Mouse (Mus musculus) left cerebral cortex, postnatal 10 days (tissue): ENCODE data around the gene Tbx21. TPM values are rescaled to one million over a fixed set of nuclear protein-coding genes. Genes with fewer than 3 reads are reported as not detected.

ENCODE experiments used
- DNase-seq, 2 experiments: peaks; one replicate each; pipeline ENCODE4 v3.0.0; 2021 to 2022; ENCODE audit warnings: low spot score in 2 of 2, mixed read lengths in 1 of 2; ENCODE audit errors: extremely low spot score in 1 of 2
- intact Hi-C: fragments of 180-260 bp; cut with DNase I; formaldehyde crosslinking; loops from one replicate; pipeline ENCODE4 v1.15.1; 2025
- total RNA-seq, 2 experiments: library from RNA; stranded (reverse); gene quantifications; 2 replicates each; pipeline ENCODE4 v1.2.3; 2021

Tbx21 gene
- total RNA-seq, 2 experiments from 2014 or later, result not detected

DNA sequence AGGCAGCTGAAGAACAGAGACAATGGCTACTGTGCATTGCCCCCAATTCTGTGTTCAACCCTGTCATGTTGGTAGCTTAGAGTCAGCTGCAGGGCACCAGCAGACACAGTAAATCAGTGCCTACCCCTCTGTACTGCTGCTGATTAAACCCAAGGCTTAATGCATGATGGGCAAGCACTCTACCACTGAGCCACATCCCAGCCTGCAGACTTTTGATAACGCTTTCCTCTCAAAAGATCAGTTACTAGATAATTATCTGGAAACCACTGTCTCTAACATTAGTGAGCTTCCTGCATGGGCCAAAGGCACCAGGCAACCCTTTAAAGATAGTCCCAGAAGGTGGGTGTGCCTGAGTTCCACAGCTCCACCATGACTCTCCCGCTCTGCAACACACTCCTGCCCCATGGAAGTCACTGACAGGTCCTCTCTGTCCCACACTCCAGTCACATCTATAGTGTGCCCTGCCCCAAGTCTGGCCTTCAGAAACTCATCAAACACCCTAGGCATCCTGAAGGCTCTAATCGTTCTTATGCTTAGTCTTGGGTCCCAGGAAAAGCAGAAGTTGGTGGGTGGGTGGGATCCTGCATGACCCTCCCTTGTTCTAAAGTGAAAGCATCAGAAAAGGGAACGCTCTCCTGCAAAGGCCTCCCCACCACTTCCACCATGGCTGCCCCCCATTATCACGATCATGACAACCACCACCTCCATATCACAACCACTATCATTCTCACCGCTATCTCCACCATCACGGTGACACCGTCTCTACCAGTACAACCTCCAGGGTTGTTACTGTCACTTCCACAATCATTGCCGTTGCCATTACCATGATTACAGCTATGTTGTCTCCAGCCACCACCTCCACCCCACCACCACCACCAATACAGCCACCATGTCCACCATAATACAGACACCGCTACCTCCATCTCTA, 11.7 kb downstream of the Tbx21 start:
- intact Hi-C loops, result no loop called here
- no peak for DNase-seq

DNA sequence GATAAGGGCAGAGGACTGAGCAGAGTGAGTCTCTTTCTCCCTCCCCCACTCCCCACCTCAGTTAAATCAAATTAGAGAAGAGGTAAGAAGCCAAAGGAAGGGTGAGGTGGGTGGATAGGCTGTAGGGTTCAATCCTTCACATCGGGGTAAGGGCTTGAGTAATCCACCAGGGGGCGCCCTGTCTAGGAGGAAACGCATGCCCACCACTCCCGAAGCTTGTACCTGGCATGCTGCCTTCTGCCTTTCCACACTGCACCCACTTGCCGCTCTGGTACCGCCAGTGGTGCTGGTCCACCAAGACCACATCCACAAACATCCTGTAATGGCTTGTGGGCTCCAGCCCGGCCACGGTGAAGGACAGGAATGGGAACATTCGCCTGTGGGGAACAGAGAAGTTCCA, 13.4 kb downstream of the Tbx21 start:
- intact Hi-C loops, result no loop called here
- DNase-seq, result peak in 1 of 2 experiments; percentile 81

DNA sequence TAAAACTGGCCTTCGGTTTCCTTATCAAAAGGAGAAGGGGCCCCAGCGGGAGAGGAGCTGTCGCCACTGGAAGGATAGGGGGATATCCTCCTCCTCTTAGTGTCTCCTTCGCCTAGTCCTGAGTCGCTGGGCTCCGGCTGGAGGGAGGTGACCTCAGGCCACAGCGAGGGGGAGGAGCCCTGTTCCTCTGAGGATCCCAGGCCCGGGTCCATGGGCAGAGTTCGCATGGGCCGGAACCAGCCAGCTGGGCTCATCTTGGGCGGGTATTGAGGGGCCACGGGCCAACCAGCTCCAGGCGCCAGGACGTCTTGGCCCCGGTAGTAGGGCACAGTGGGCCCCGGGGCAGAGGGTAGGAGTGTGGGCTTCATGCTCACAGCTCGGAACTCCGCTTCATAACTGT, 16.3 kb downstream of the Tbx21 start:
- intact Hi-C loops, result no loop called here
- peak in 1 of 2 experiments; percentile 45 for DNase-seq

DNA sequence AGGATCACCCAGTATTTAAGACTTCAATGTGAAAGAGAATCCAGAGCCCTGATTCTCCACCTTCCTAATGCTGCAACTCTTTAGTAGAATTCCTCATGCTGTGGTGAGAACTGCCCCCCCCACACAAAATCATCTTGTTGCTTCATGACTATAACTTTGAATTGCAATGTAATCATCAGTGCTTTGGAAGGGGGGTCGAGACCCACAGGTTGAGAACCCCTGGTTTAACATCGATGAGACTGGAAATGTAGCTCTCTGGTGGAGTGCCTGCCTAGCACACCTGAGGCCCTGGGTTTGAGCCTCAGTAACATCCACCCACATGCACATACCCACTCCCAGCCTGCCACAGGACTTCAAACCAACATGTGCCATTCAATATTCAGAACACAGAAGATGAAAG, 20.5 kb downstream of the Tbx21 start:
- DNase-seq, result no peak

DNA sequence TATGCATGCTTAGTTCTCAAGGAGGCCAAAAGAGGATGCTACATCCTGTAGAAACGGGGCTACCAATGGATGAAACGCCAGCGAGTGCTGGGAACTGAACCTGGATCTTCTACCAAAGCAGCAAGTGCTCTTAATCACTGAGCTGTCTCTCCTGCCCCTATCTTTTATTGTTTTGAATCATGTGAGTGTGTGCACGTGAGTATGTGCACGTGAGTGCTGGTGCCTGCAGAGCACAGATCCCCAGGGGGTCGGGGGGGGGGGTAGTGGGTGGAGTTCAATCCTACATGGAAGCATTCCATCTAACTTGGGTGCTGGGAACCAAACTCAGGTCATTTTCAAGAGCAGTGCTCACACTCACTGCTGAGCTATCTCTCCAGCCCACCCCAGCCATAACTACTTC, 28.8 kb downstream of the Tbx21 start:
- intact Hi-C loops, result no loop called here
- DNase-seq, result no peak

More for the DNA sequence above, 20.5 kb downstream of the Tbx21 start:
- intact Hi-C loops, result no loop called here

DNA sequence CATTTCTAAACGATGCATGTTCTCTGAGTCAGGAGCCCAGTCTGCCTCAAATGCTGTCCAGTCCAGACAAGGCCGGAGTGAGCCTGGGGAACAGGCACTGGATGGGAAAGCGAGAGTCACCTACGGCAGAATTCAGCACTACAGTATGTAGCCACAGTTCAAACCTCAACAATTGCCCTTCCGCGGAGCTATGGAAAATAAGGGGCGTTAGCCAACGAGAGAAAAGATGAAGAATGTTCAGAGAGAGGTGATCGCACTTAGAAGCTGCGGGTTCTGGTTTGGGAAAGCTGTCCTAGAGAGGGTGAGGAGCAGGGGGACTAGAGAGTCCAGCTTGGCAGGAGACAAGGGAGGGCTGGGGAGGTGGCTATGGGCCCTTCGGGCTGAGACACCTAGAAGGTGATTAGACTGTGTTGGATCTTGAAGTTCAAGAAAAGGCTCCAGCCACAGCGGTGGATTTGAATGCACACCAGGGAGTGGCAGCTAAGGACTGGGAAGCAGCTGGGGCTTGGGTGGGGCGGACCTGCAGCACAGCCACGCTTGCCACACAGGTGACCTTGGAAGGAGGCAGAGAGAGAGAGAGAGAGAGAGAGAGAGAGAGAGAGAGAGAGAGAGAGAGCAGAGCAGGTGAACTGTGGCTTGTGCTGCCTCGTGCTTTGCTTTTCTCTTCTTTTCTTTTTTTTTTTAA, 30.2 kb downstream of the Tbx21 start:
- DNase-seq, result no peak
- intact Hi-C loops, result no loop called here

DNA sequence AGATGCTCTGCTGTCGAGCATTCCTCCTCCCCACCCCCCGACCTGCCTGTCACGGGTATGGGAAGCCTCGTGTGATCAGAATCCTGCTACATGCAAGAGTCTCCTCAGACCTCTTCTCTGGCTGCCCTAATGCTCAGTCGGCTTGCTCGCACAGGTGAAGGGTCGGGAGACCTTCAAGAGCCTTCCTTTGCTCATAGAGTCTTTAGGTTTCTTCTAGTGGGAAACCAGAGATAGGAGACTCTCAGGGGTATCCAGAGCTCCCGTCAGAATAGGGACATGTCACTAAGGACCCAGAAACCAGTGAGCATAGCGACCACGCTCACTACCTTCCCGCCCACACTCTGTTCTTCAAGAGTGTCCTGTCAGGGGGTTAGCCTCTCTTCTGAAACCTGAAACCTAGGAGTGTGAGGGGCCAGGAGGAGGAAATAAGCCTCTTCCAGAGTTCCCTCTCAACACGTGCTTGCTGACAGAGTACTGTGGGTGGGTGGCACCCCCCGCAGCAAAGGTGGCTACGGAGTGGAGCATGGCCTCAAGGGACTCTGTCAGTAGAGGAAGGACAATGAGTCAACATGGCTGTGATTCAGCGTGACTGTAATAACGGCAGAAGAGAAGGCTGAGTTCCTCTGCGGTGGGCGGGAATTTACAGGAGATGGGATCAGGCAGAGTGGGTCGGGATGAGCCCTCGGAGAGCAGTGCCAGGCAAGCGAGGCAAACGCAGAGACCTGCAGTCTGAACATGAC, 31.6 kb downstream of the Tbx21 start:
- DNase-seq, result no peak
- intact Hi-C loops, result no loop called here

DNA sequence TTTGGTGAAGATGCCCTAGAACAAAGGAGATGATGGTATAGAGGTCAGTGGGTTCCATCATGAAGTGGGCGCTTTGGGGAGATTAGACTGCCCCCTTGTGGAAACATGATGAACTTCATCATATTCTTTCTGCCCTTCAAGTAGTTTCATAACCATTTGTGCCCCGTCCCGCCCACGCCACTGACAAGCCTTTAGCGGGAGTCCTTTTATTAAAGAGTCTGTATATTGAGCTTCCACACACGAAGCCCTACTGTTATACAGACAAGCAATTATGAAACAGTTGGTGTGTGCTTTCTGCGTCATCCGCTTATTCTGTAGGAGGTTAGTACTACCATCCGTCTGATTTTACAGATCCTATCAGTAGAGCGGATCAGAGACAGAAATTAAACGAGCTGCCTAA, 32.2 kb downstream of the Tbx21 start:
- intact Hi-C loops, result no loop called here
- peak in 1 of 2 experiments; percentile 62 for DNase-seq

- intact Hi-C loops, result no loop called here
- no peak for DNase-seq
Observed at GRCm38 (mm10) chr11:97080291-97080690, 34.8 kb downstream of the Tbx21 start.

GRCm38 (mm10) chr11:97078751-97079150, 36.4 kb downstream of the Tbx21 start:
- no peak for DNase-seq
- intact Hi-C loops, result no loop called here

DNA sequence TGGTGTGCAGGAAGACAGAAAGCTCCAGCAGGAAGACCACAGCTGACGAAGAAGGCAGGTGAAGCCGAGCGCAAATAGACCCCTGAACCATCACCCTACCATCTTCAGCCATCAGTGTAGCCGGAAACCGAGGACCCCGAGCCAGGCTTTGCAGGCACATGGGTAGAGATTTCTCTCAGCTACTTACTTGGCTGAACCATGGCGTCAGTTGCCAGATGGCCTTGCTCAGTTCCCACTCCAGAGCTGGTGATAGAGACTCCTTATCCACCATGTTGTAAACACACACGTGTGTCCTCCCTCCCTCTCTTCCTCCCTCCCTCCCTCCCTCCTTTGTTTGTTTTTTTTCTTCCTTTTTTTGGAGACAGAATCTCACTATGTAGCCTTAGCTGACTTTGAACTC, 40.9 kb downstream of the Tbx21 start:
- no peak for DNase-seq
- intact Hi-C loops, result no loop called here

- intact Hi-C loops, result loop anchor here (2.0 kb wide), 1 partner anchor 74 kb away; no protein-coding TSS in a partner anchor
- DNase-seq, result peak in 1 of 2 experiments; percentile 65
Observed at GRCm38 (mm10) chr11:97072533-97072932, 42.6 kb downstream of the Tbx21 start.

- intact Hi-C loops, result no loop called here
Observed at GRCm38 (mm10) chr11:97071129-97071528, 44.0 kb downstream of the Tbx21 start.

DNA sequence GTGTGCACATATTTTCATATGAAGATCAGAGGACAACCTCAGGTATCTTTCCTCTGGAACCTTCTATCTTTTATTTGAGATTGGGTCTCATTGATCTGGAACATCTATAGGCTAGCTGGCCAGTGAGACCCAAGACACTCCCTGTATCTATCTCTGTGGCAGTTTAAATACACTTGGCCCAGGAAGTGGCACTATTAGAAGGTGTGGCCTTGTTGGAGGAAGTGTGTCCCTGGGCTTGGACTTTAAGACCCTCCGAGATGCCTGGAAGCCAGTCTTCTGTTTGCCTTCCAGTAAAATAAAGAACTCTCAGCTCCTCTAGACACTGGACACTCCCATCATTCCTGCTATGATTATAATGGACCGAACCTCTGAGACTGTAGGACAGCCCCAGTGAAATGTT, 45.4 kb downstream of the Tbx21 start:
- intact Hi-C loops, result no loop called here
- DNase-seq, result no peak

More at GRCm38 (mm10) chr11:97071129-97071528, 44.0 kb downstream of the Tbx21 start:
- no peak for DNase-seq

GRCm38 (mm10) chr11:97069333-97069732, 45.8 kb downstream of the Tbx21 start:
- intact Hi-C loops, result no loop called here

GRCm38 (mm10) chr11:97066656-97067360, 48.3 kb downstream of the Tbx21 start:
- intact Hi-C loops, result no loop called here
- no peak for DNase-seq

More at GRCm38 (mm10) chr11:97069333-97069732, 45.8 kb downstream of the Tbx21 start:
- DNase-seq, result no peak

DNA sequence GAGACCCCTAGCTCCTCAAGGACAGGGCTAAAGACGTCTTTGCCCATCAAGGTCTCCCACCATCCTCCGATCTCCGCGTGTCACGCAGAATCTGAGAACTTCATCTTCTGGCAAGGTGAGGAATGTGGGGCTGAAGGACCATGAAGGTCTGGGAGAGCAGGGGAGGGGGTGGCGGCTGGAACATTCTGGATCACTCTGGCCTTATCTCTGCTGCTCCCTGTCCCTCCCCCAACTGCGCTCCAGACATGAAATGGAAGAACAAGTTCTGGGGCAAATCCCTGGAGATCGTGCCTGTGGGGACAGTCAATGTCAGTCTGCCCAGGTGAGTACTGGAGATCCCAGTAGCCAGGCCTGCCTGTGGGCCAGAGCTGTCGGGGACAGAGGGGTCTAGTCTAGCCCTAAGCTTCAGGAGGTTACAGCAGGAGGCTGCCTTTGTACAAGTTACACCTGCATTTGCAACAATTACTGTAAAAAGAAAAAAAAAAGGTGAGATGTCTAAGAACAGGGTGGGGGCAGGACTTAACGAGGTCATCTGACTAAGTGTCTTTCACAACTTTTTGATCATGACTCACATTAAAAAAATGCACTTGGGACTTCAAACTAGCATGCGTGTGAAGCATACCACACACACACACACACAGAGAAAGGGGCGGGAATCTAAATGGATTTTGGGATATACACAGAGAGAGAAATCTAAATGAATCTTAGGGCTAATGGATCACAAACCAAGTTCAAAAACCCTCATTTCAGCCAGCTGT, 49.4 kb downstream of the Tbx21 start:
- intact Hi-C loops, result no loop called here
- DNase-seq, result no peak

DNA sequence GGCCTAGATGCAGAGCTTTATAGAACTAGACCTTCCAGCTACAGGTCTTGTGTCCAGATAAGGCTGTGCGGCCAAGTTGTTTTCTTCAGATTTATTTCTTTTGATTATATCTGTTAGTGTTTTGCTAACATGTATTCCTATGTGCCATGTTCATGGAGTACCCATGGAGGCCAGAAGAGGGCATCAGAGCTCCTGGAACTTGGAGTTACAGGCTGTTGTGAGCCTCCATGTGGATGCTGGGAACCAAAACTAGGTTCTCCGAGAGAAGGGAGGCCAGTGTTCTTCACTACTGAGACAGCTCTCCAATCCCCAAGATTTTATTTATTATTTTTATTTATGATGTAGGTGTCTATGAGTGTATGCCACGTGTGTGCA, 51.2 kb downstream of the Tbx21 start:
- DNase-seq, result no peak
- intact Hi-C loops, result no loop called here
